Mouse (Mus musculus): ENCODE measurements around the gene Sorcs2.

DNA sequence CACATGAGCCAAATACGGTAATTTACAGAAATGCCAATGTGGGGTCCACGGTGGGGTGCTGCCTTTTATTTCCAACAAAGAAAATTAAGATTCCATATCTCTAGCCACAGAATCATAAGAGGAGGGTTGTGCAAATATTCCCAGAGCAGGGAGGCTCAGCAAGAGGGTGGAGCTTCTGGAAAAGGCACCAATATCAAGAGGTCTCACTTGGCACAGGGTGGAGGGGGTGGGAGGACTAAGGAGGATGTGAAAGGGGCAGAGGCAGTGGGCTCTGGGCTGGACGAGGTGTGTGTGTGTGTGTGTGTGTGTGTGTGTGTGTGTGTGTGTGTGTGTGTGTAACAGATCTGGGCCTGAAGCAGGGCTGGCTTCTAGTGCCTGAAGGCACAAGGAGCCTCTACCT, 297.5 kb downstream of the Sorcs2 start:
- no peak for TF ChIP-seq CTCF (IDR thresholded peaks at IDR 0.05; ENCODE audit: low read depth)
- no peak for TF ChIP-seq EP300 (optimal IDR thresholded peaks at IDR 0.05)

All from stomach, postnatal 0 days (tissue).